26 mouse cellular contexts compared by ENCODE assay signal in genomic region chr17:55234262-55234661, GRCm38 (mm10).
DNase-seq lines count a peak whose midpoint lies in the region; ATAC-seq and TF ChIP-seq lines count a peak whose summit lies in the region.
"Had no signal": no experiment of that assay in that cellular context is flagged by ENCODE, and none has a peak within 500 bp of the region (broad histone marks: within the 10 kb centered on the region; RNA-seq: fewer than 3 reads in every experiment).

No protein-coding gene starts in this region.

- 78% methylated on average over 4 of the region's 4 CpGs for WGBS in forebrain, embryonic 13.5 days
- 82% methylated on average over 4 of the region's 4 CpGs for WGBS in forebrain, embryonic 11.5 days
- WGBS in heart, embryonic 11.5 days (ENCODE audit: insufficient replicate concordance) = 68% methylated on average over 4 of the region's 4 CpGs
- 51% methylated on average over 4 of the region's 4 CpGs for WGBS in midbrain, embryonic 16.5 days

- H3K36me3 ChIP-seq in forebrain, embryonic 13.5 days (ENCODE audit: poor library complexity, severe bottlenecking) = no peaks in the 10 kb centered on the region
- no peaks in the 10 kb centered on the region for H3K36me3 ChIP-seq in forebrain, embryonic 11.5 days (ENCODE audit: control insufficient read depth, insufficient read depth, low read length)
- H3K36me3 ChIP-seq in heart, embryonic 11.5 days (ENCODE audit: control insufficient read depth, insufficient read depth, low read length) = no peaks in the 10 kb centered on the region
- no peaks in the 10 kb centered on the region for H3K36me3 ChIP-seq in midbrain, embryonic 16.5 days (ENCODE audit: control insufficient read depth, insufficient read depth, low read length)
- H3K36me3 ChIP-seq: embryonic facial prominence, embryonic 12.5 days; embryonic facial prominence, embryonic 15.5 days; heart, embryonic 13.5 days had no signal

- no peak for TF ChIP-seq POLR2A in brain, embryonic 14.5 days (IDR thresholded peaks at IDR 0.05; ENCODE audit: borderline replicate concordance, extremely low read depth, insufficient read depth, insufficient read length, poor library complexity, severe bottlenecking)

- no peak for TF ChIP-seq CTCF in brain, embryonic 14.5 days (IDR thresholded peaks at IDR 0.05; ENCODE audit: borderline replicate concordance, extremely low read depth, insufficient read depth, insufficient read length)

- H3K9me3 ChIP-seq in forebrain, embryonic 13.5 days (replicated peaks) = no peaks in the 10 kb centered on the region
- H3K9me3 ChIP-seq in forebrain, embryonic 11.5 days (ENCODE audit: control insufficient read depth, low read length) = no peaks in the 10 kb centered on the region
- H3K9me3 ChIP-seq in heart, embryonic 11.5 days (replicated peaks; ENCODE audit: control insufficient read depth, low read length) = no peaks in the 10 kb centered on the region
- no peaks in the 10 kb centered on the region for H3K9me3 ChIP-seq in midbrain, embryonic 16.5 days (replicated peaks; ENCODE audit: control insufficient read depth, low read length, poor library complexity, severe bottlenecking)
- H3K9me3 ChIP-seq: embryonic facial prominence, embryonic 12.5 days; embryonic facial prominence, embryonic 15.5 days; heart, embryonic 13.5 days had no signal

- H3K27ac ChIP-seq in forebrain, embryonic 13.5 days = no peak overlapping the region
- no peak overlapping the region for H3K27ac ChIP-seq in forebrain, embryonic 11.5 days (ENCODE audit: low read depth, low read length)
- H3K27ac ChIP-seq in heart, embryonic 11.5 days (ENCODE audit: low read depth, low read length) = no peak overlapping the region
- H3K27ac ChIP-seq in midbrain, embryonic 16.5 days (ENCODE audit: low read length) = no peak overlapping the region
- H3K27ac ChIP-seq: embryonic facial prominence, embryonic 12.5 days; embryonic facial prominence, embryonic 15.5 days; gastrocnemius, adult 2 months; heart, embryonic 13.5 days; hindbrain, embryonic 14.5 days; hindbrain, postnatal 0 days had no signal

- no peak overlapping the region for H3K4me2 ChIP-seq in forebrain, embryonic 13.5 days
- H3K4me2 ChIP-seq in forebrain, embryonic 11.5 days (ENCODE audit: low read depth, low read length, severe bottlenecking) = no peak overlapping the region
- H3K4me2 ChIP-seq in heart, embryonic 11.5 days = no peak overlapping the region
- no peak overlapping the region for H3K4me2 ChIP-seq in midbrain, embryonic 16.5 days (ENCODE audit: low read length)
- H3K4me2 ChIP-seq: embryonic facial prominence, embryonic 12.5 days; embryonic facial prominence, embryonic 15.5 days; heart, embryonic 13.5 days; hindbrain, embryonic 14.5 days had no signal

- no peaks in the 10 kb centered on the region for H3K4me1 ChIP-seq in forebrain, embryonic 13.5 days
- H3K4me1 ChIP-seq in forebrain, embryonic 11.5 days (replicated peaks; ENCODE audit: control insufficient read depth, insufficient read depth, low read length) = no peaks in the 10 kb centered on the region
- no peaks in the 10 kb centered on the region for H3K4me1 ChIP-seq in heart, embryonic 11.5 days (ENCODE audit: control insufficient read depth, insufficient read depth, low read length)
- no peaks in the 10 kb centered on the region for H3K4me1 ChIP-seq in midbrain, embryonic 16.5 days (ENCODE audit: control insufficient read depth, insufficient read depth, low read length)
- H3K4me1 ChIP-seq: embryonic facial prominence, embryonic 12.5 days; embryonic facial prominence, embryonic 15.5 days; heart, embryonic 13.5 days had no signal

- no peak for DNase-seq in forebrain, embryonic 11.5 days (ENCODE audit: low spot score)
- peak; percentile 31 for DNase-seq in heart, adult 11 months
- peak; percentile 35 for DNase-seq in brain, embryonic 14.5 days (ENCODE audit: low read depth)
- DNase-seq in thymus, postnatal 25 days = no peak
- no peak for DNase-seq in layer of hippocampus, adult 11-12 months (ENCODE audit: low spot score)
- DNase-seq: adrenal gland, postnatal 10 days; adrenal gland, postnatal 36 days; cerebellum, adult 11 months; cerebellum, adult 2 months; cerebellum, adult 9-11 months; cerebellum, postnatal 25 days; gastrocnemius, adult 2 months; gastrocnemius, postnatal 14 days; heart, adult 18-20 months; heart, postnatal 14 days; heart, postnatal 4 days had no signal

- H3K27me3 ChIP-seq in forebrain, embryonic 13.5 days = no peaks in the 10 kb centered on the region
- no peaks in the 10 kb centered on the region for H3K27me3 ChIP-seq in forebrain, embryonic 11.5 days (ENCODE audit: control insufficient read depth, insufficient read depth, low read length)
- H3K27me3 ChIP-seq in heart, embryonic 11.5 days (ENCODE audit: control insufficient read depth, insufficient read depth, low read length) = no peaks in the 10 kb centered on the region
- H3K27me3 ChIP-seq in midbrain, embryonic 16.5 days (ENCODE audit: control insufficient read depth, insufficient read depth, low read depth, low read length) = no peaks in the 10 kb centered on the region
- H3K27me3 ChIP-seq: embryonic facial prominence, embryonic 12.5 days; embryonic facial prominence, embryonic 15.5 days; heart, embryonic 13.5 days had no signal

- H3K4me3 ChIP-seq in forebrain, embryonic 13.5 days = no peak overlapping the region
- H3K4me3 ChIP-seq in forebrain, embryonic 11.5 days (ENCODE audit: low read depth, low read length) = no peak overlapping the region
- no peak overlapping the region for H3K4me3 ChIP-seq in heart, embryonic 11.5 days (ENCODE audit: low read depth, low read length)
- H3K4me3 ChIP-seq in midbrain, embryonic 16.5 days (ENCODE audit: low read depth, low read length) = no peak overlapping the region
- H3K4me3 ChIP-seq: embryonic facial prominence, embryonic 12.5 days; embryonic facial prominence, embryonic 15.5 days; gastrocnemius, adult 2 months; heart, embryonic 13.5 days had no signal

- H3K9ac ChIP-seq in forebrain, embryonic 13.5 days = no peak overlapping the region
- no peak overlapping the region for H3K9ac ChIP-seq in forebrain, embryonic 11.5 days (ENCODE audit: low read length)
- H3K9ac ChIP-seq in heart, embryonic 11.5 days (ENCODE audit: low read depth, low read length) = no peak overlapping the region
- H3K9ac ChIP-seq in midbrain, embryonic 16.5 days (ENCODE audit: low read depth, low read length) = no peak overlapping the region
- H3K9ac ChIP-seq: embryonic facial prominence, embryonic 12.5 days; embryonic facial prominence, embryonic 15.5 days; heart, embryonic 13.5 days; hindbrain, embryonic 14.5 days had no signal

- peak; percentile 67; the same call in 1 of the 2 replicates for ATAC-seq in forebrain, embryonic 13.5 days
- ATAC-seq in forebrain, embryonic 11.5 days (replicated peaks; ENCODE audit: low FRiP score) = no peak
- no peak for ATAC-seq in heart, embryonic 11.5 days (replicated peaks; ENCODE audit: insufficient number of reproducible peaks, low FRiP score, low TSS enrichment)
- ATAC-seq in midbrain, embryonic 16.5 days = peak; percentile 62
- ATAC-seq: forebrain, embryonic 16.5 days; hindbrain, postnatal 0 days; inflammation-experienced regulatory T-cells, adult 6 months had no signal

Comparison
In these comparisons a context has a peak if more than half of its experiments do, and no peak if none do; other contexts are left out.
1. ATAC-seq: peak in forebrain, embryonic 13.5 days (single experiment) and midbrain, embryonic 16.5 days (single experiment); none in forebrain, embryonic 11.5 days (single experiment) and heart, embryonic 11.5 days (single experiment).
2. DNase-seq: peak in heart, adult 11 months (single experiment) and brain, embryonic 14.5 days (single experiment); none in forebrain, embryonic 11.5 days (single experiment), thymus, postnatal 25 days (single experiment) and layer of hippocampus, adult 11-12 months (single experiment).